Mouse (Mus musculus) kidney, postnatal 36 days (tissue): Measurements from ENCODE around the gene Nfkb1.
A peak's percentile ranks its signal among the peaks of the same experiment; 100 is the strongest.

Experiments used
- DNase-seq, 2 experiments: peaks; one replicate each; pipeline ENCODE4 v3.0.0; 2021 to 2022; ENCODE audit warnings: mixed read lengths in 2 of 2

Gene Nfkb1

GRCm38 (mm10) chr3:135582246-135582645 is 109.1 kb downstream of the Nfkb1 start:
- DNase-seq = peak; percentile 28 to 56

GRCm38 (mm10) chr3:135581606-135582117 is 109.7 kb downstream of the Nfkb1 start:
- DNase-seq = peak; percentile 22 to 27

DNA sequence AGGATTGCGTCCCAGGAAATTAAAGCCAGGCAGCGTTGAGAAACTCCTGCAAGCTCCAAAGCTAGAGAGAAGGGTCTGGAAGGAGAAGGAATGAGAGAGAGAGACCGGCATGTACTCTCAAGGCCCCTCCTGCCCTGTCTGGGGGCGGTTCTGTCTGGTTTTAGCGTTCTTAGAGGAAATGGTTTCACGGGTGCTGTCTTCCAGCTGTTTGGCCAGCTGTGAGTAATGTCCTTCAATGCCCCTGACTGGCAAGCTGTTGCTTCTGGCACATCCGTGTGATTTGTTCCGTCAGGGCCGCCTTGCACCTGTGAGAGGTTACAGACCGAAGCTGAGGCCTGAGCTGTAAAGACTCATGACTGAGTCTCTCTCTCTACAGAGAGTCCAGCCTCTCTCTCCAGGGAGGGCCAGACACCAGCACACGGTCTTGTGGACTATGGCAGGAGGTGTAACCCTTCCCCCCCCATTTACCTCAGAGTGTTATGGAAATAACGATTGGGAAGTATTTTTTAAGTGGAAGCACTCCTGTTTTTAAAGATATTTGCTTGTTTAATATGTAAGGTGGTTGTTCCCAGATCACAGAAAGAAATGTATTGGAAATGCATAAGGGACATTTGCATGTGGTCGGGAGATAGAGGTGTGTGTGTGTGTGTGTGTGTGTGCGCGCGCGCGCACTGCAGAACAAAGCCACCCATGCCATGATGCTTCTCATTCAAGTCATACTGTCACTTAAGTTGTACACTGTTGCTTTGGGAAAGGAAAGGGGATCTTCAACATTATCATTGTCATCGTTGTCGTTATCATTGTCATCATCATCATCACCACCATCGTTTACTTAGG is 110.7 kb downstream of the Nfkb1 start:
- peak in 1 of 2 experiments; percentile 13 for DNase-seq

DNA sequence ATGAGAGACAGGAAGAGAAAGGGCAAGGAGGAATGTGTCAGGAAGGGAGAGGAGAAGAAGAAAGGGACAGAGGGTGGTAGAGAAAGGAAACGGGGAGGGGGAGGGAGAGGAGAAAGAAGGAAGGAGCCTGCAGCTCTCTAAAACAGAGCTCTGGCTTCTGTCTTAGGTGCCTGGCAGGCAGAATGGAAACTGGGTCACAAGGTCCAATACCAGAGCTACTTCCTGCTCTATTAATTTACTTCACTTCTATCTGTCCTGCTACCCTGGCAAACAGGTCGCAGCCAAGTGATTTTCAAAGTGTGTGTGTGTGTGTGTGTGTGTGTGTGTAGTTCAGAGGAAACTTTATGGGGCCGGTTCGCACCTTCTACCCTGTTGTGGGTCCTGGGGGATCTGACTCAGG is 112.2 kb downstream of the Nfkb1 start:
- DNase-seq = peak in 1 of 2 experiments; percentile 35

GRCm38 (mm10) chr3:135578588-135579140 is 112.7 kb downstream of the Nfkb1 start:
- DNase-seq = no peak

DNA sequence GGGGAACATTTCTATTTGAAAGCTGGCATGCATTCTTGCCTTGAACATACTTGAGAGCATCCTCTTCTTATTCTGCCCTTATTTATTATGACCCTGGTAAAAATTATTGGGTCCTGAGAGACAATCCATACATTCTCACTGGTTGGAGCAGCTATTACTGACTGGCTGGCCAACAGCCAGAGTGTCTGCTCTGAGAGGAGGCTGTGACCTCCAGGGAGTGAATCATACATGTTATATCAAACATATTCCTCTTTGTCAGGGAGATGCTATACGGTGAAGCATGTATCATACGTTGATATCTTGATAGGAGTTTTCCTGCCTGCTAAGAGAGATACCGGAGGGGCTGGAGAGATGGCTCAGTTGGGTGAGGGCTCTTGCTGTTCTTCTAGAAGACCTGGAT is 116.2 kb downstream of the Nfkb1 start:
- DNase-seq = no peak

DNA sequence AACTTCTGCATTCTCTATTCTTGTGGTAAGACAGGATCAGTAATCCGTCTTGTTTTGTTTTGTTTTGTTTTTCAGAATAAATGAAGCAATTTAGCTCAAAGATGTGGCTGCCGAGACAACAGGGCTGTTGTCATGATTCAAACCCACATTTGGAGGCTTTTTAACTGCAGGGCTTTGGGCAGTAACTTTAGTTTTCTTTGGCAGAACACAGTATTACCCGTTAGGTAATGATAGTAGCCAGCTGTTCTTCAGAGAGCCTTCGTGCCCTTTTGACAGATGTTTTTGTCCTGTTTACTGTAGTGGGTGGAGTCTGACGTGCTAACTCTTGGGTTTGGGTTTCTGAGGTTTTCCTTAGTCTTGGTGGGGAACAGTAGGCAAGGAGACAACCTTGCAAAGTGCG is 118.3 kb downstream of the Nfkb1 start:
- peak in 1 of 2 experiments; percentile 20 for DNase-seq

DNA sequence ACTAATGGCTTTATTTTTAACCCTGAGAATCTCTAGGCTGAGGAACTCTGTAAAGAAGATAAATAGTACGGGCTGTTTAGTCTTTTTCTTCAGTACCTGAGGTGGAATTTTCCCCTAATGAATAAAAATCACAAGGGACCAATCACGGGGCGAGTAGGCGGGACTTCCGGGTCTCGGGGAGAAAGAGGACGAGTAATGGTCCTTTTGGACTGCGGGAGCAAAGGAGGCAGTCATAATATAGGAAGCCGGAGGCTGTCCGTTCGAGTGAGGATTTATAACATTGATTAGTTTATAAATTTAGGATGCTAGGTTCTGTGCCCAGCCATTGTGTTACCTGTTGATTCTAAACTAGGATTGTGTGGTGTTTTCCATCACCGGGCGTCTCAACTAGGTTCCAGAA is 119.8 kb downstream of the Nfkb1 start:
- peak; percentile 35 to 66 for DNase-seq

GRCm38 (mm10) chr3:135568633-135569032 is 122.7 kb downstream of the Nfkb1 start:
- no peak for DNase-seq

GRCm38 (mm10) chr3:135567888-135568287 is 123.5 kb downstream of the Nfkb1 start:
- DNase-seq = no peak

- DNase-seq = no peak
Observed at GRCm38 (mm10) chr3:135565306-135565705, 126.0 kb downstream of the Nfkb1 start.

DNA sequence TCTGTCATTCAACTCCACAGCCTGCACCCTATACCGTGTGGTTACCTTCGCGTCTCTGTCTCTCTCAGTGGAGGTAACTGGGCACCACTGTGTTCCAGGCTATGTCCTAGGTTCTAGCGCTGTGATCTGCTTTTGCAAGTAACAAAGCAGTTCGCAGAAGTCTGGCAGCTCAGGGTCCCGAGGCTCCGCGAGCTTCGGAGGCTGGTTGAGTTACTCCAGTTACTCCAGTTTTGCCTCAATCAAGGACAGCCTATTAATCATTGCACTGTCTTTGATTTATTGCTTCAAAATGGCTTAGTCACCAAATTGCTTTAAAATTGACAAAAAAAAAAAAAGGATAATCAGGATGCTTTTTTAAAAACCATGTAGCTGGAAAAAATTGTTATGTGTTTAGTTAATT is 126.6 kb downstream of the Nfkb1 start:
- no peak for DNase-seq

- DNase-seq = no peak
Observed at GRCm38 (mm10) chr3:135563163-135563689, 128.1 kb downstream of the Nfkb1 start.

DNA sequence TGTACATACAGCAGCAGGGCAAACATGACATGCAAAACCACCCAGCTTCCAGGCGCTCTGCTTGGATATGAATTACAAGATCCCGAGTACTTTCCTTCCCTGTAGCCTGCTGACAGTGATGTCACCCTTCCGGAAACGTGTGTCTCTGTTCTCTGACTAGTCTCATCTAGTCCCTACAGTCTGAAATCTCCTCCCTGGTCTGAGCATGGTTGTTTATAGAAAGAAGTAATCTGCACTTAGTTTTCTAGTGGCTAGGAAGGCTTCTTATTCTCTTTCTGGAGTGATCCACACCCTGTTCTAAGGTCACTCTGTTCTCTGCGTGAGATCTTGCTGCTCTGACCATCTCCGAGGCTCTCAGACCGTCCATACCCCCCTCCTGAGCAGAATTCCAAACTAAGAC is 129.3 kb downstream of the Nfkb1 start:
- no peak for DNase-seq

- DNase-seq = no peak
Observed at GRCm38 (mm10) chr3:135556851-135557662, 134.3 kb downstream of the Nfkb1 start.

DNA sequence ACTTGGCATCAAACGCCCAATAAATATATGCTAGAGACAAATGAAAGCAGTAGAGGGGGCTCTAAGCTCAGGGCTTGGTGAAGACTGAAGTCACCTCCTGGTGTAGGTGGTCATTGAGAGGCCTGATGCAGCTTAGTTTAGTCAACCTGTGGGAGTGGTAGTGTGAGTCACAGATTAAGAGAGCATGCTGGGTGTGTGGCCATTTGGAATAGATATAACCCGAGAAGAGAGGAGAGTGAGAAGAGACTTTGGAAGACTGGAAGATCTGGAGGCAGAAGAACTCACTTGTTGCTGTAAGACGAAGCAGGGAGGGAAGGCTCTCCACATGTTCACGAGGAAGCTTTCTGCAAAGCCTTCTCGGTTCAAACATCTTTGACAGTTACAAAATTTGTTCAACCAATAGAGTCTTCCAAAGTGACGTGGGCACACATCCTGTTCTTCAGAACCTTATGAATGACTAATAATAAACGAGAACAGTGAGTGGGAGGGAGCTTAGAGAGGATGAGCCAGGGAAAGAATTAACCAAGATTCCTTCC is 135.2 kb downstream of the Nfkb1 start:
- DNase-seq = no peak

DNA sequence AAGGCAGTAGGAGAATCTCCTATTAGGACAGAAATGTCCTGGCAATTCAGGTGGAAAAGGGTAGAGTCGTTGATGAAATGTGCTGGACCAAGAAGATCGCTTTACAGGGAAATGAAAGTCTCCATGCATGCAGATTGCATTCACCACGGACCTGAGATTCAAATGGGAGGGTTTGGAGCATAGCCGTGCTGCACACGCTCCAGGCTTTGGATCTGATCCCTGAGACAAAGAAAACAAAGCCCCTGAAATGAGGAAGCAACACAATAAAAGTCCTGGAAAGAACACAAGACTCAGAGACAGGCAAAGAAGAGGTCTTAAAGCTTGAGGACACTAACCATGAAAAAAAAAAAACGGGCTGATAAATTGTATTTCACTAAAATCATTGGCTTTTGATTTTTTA is 136.2 kb downstream of the Nfkb1 start:
- no peak for DNase-seq

GRCm38 (mm10) chr3:135552874-135553273 is 138.5 kb downstream of the Nfkb1 start:
- no peak for DNase-seq

DNA sequence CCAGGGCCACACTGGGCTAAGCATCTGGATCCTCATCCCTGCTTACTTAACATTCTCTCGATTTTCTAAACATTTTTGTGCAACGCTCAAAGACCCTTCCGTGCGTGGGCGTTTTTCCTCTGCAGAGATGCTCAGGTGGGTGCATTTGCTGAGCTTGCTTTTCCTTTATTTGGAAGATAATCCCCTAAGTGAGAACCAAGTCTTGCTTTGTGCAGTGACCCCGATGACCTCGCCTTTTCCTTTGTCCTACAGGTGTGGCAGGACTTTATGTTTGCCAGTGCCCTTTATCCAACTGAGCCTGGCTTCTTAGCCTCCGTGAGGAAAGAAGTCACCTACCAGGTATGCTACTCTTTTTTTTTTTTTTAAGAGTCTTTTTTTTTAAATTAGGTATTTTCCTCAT is 144.0 kb downstream of the Nfkb1 start:
- DNase-seq = no peak

DNA sequence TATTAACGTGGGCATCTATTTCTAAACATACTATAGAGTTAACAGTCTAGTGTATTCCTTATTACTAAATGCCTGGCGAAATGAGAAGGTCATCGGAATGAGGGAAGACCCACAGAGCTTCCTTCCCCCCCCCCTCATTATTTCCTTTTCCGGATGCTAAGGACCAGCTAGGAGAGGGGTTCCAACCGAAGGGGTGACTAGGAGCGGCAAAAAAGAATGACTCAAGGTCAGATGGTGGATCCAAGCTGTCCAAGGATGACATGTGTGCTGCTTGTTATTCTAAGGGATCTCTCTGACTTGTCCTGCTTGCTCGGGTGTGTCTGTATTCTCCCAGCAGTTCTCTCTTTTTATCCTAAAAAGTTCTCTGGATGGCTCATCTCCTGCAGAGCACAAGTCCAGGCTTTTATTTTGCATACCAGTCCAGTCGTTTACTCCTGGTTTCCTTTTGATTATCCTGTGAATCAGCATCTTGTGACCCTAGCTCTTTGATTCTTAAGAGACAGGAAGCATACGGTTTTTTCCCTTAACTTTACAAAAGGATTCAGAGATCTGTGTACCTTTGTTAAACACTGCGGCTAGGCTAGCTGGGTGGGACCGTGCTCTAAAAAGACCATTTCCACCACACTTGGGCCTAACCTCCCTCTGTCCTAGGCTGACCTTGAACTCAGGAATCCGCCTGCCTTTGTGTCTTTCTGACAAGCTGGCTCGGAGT is 145.0 kb downstream of the Nfkb1 start:
- DNase-seq = no peak
